Comparison of ENCODE assay signal across 18 mouse cellular contexts in the genomic region with DNA sequence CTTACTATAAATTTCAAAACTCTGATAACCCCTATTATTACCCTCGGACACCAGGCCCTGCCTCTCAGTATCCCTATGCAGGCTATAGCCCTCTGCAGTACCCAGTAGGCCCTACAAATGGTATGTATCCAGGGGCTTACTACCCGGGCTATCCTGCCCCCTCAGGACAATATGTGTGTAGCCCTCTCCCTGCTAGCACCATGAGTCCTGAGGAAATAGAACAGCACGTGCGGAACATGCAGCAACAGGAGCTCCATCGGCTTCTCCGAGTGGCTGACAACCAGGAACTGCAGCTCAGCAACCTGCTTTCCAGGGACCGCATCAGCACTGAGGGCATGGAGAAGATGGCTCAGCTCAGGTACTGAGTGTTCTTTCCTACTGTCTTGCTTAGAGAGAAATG. TPM values are rescaled to one million over a fixed set of nuclear protein-coding genes. Genes with fewer than 3 reads are reported as not detected.
A peak's percentile ranks its signal among the peaks of the same experiment; 100 is the strongest.
DNase-seq lines count a peak whose midpoint lies in the region; ATAC-seq lines count a peak whose summit lies in the region.
"Had no signal": no experiment of that assay in that cellular context is flagged by ENCODE, and none has a peak within 500 bp of the region (broad histone marks: within the 10 kb centered on the region; RNA-seq: fewer than 3 reads in every experiment).

No protein-coding gene starts in this region.

- DNase-seq in heart, adult 11 months = peak; percentile 86
- no peak for DNase-seq in heart, postnatal 10 days
- DNase-seq in ES-CJ7 (ENCODE audit: low read depth, low spot score) = peak; percentile 46
- peak; percentile 41 for DNase-seq in ZHBTc4 (ENCODE audit: low read depth, low spot score)
- DNase-seq: adrenal gland, adult 8-10 months; adrenal gland, postnatal 14 days; adrenal gland, postnatal 36 days; B cell, adult 2 months; cerebellum, adult 11 months; cerebellum, adult 18-20 months; cerebellum, adult 8-10 months; cerebellum, adult 9-11 months; cerebellum, postnatal 25 days; forebrain, postnatal 0 days had no signal

- intact Hi-C loops in heart, postnatal 10 days (cut with DNase I) = no loop called here

- ATAC-seq in cerebellum, adult (ENCODE audit: insufficient number of reproducible peaks, low FRiP score, low TSS enrichment) = no peak
- ATAC-seq: CD4-positive, CD25-positive, alpha-beta regulatory T cell, adult 4 months; forebrain, embryonic 13.5 days; forebrain, embryonic 15.5 days; forebrain, postnatal 0 days had no signal

RNA-seq across cellular contexts. Expression of a gene that starts 4.6 kb away (rescaled TPM):
- 10 to 100 TPM; 33.2 to 34.5 TPM for total RNA-seq in heart, postnatal 10 days (2021)

RNA-seq across cellular contexts. Expression of a gene that starts 4.8 kb away (rescaled TPM):
- total RNA-seq in heart, postnatal 10 days (2021) = 10 to 100 TPM; 24.1 to 25.3 TPM

RNA-seq across cellular contexts. Expression of a gene that starts 32.5 kb away (rescaled TPM):
- 10 to 100 TPM; 17.1 to 20.1 TPM for total RNA-seq in heart, postnatal 10 days (2021)

RNA-seq across cellular contexts. Expression of a gene that starts 33.5 kb away (rescaled TPM):
- total RNA-seq in heart, postnatal 10 days (2021) = 10 to 100 TPM; 12.2 to 12.9 TPM

Comparison
In these comparisons a context has a peak if more than half of its experiments do, and no peak if none do; other contexts are left out.
1. DNase-seq: peak in heart, adult 11 months (single experiment), ES-CJ7 (single experiment) and ZHBTc4 (single experiment); none in heart, postnatal 10 days (0 of 2).